Mouse (Mus musculus) liver, adult 2 months (tissue): Measurements from ENCODE around the gene Chn2.

Experiments used
- CTCF ChIP-seq: fragments of 200-500 bp; IDR thresholded peaks from 2 replicates; pipeline ENCODE4 v1.5.1; 2011; ENCODE audit warnings: low read depth, low read length, control low read depth
- POLR2A ChIP-seq: fragments of 200-500 bp; IDR thresholded peaks from 2 replicates; pipeline ENCODE4 v1.6.1; 2011; ENCODE audit warnings: low read length, control low read depth; ENCODE audit not compliant: insufficient read depth; ENCODE audit errors: extremely low read depth

DNA sequence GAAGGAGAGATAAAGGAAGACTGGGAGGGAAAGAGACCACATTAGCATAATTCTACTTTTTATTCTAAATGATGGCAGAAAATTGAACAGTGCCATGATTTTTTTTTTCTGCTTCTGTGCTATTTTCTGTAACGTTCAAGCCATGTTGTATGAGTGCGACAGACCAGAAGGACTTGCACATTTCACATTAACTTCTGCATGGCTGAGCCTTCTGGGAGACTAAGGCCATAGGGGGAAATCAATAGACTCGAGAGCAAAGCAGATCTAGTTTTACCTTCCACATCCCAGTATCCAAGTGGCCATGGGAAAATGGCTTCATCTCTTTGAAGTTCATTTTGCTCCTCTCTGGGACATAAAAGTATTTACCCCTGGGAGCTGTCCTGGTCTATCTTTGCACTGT lies 121.9 kb downstream of the Chn2 start:
- TF ChIP-seq CTCF (no peak), POLR2A (no peak)
